Mouse (Mus musculus) small intestine, adult 2 months (tissue): Measurements from ENCODE around the gene Aldh3b1.

Source experiments
- CTCF ChIP-seq: fragments of 200-500 bp; IDR thresholded peaks from 2 replicates; pipeline ENCODE4 v1.5.1; 2012; ENCODE audit warnings: low read depth, mild to moderate bottlenecking, control low read depth, inconsistent platforms, low read length, moderate library complexity, mixed read lengths; ENCODE audit not compliant: insufficient replicate concordance, insufficient read length; ENCODE audit errors: extremely low read depth
- POLR2A ChIP-seq: fragments of 200-500 bp; IDR thresholded peaks from 2 replicates; pipeline ENCODE4 v1.6.1; 2012; ENCODE audit warnings: low read depth, mild to moderate bottlenecking, control low read depth, inconsistent platforms, low read length, moderate library complexity

- TF ChIP-seq CTCF (no peak), POLR2A (no peak)
These were observed 21.5 kb downstream of the Aldh3b1 start for GRCm38 (mm10) chr19:3907876-3908660.
